Mouse (Mus musculus): ENCODE data around the gene Stpg3. TPM values are rescaled to one million over a fixed set of nuclear protein-coding genes. Genes with fewer than 3 reads are reported as not detected.
"Not testable (repeated sequence)": the region's sequence is repeated elsewhere in the genome, so short reads cannot be mapped to it uniquely, and the experiment has no call there.

Gene Stpg3
- total RNA-seq (2021), result not detected

DNA sequence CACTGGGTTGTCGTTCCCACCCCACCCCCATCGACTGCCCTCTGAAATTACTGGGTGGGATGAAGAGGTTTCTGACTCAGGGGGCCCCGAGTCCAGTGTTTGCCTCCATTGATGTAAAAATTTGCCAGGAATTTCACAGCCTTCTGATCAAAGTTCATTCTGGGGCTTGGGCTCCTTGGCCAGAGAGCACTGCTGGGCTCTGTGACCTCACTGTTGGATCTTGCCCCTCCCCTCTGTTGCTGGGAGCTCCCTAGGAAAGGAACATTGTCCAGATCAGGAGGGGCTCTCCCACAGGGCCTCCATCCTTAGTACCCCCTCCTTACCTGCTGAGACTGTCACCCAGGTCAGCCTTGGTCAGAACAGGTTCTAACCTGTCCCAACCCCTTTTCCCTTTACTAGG lies at the start of gene Stpg3:
Gene Stpg3, minus strand, starts transcription at position 194 of the 400 bp plus-strand sequence.
- no peak for DNase-seq

- DNase-seq, result no peak
Observed at GRCm38 (mm10) chr2:25263623-25264285, 49.3 kb upstream of the Stpg3 start.

GRCm38 (mm10) chr2:25262795-25263622 lies 48.6 kb upstream of the Stpg3 start:
- DNase-seq, result no peak

- DNase-seq, result peak; percentile 92 to 93
Observed at GRCm38 (mm10) chr2:25262291-25262767, 47.9 kb upstream of the Stpg3 start, which contains the start of gene Tprn. Gene Tprn, plus strand, starts transcription at chr2:25262618.

DNA sequence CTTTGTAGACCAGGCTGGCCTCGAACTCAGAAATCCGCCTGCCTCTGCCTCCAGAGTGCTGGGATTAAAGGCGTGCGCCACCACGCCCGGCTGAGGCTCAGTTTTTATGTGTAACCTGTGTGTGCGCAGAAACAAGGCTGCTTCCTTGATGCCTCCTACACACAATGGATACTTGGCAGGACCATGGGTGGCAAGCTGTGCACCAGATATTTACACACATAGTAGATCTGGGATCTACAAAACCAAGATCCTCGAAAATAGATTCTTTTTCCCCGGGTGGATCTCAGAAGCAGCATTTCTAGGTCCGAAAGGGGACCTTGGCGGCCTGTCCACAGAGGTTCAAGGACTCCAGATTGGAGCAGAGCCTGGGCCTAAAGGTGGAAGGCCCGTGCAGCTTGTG lies 47.4 kb upstream of the Stpg3 start:
- DNase-seq, result no peak

- DNase-seq, result no peak
Observed at GRCm38 (mm10) chr2:25258887-25259286, 44.5 kb upstream of the Stpg3 start.

DNA sequence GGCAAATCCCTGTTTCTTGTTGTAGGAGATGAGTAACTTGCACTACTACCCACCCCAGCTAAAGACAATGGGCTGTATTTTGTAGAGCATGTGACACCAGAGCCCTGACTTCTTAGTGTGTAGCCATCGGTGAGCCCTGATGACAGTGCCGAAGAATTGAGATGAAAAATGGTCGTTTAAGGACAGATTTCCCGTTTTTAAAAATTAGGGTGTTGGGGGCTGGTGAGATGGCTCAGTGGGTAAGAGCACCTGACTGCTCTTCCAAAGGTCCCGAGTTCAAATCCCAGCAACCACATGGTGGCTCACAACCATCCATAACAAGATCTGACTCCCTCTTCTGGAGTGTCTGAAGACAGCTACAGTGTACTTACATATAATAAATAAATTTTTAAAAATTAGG lies 42.8 kb upstream of the Stpg3 start:
- DNase-seq, result not testable (repeated sequence)

GRCm38 (mm10) chr2:25256443-25257109 lies 42.1 kb upstream of the Stpg3 start:
- not testable (repeated sequence) for DNase-seq

DNA sequence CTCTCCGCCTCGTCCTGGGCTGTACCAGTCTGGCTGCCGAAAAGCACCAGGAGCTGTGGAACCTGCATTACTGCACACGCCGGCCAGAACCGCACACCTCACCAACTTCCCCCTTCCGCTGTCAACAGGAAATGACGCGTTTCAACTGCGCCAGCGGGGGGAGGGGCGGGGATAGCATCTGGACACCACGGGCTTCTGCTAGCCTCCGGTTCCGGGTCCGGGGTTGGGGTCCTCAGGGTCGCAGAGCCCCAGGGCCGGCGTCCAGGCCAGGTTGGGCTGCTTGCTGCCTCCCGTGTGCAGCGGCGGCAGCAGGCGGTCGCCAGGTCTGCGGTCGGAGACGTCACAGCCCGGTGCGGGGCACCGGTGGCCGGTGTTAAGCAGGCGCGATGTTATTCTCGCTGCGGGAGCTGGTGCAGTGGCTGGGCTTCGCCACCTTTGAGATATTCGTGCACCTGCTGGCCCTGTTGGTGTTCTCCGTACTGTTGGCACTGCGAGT lies 40.9 kb upstream of the Stpg3 start, which contains the start of gene Tmem203:
Gene Tmem203, plus strand, starts transcription at position 156 of the 496 bp plus-strand sequence.
- peak; percentile 87 to 89 for DNase-seq

DNA sequence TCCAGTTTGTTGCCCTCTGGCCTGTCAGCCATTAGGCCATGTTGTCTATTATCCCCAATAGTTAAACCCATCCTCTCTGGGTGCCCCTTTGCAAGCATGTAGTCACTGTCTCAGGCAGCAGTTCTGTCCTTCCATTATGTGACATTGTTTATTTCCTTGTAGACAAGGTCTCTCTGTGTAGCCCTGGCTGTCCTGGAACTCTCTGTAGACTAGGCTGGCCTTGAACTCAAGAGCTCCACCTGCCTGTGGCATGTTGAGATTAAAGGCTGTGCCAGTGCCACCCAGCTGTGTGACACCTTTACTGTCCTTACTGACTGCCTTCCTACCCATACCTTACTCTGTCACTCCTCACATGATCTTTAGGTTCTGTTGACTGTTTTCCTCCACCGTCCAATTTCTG lies 37.9 kb upstream of the Stpg3 start:
- no peak for DNase-seq

DNA sequence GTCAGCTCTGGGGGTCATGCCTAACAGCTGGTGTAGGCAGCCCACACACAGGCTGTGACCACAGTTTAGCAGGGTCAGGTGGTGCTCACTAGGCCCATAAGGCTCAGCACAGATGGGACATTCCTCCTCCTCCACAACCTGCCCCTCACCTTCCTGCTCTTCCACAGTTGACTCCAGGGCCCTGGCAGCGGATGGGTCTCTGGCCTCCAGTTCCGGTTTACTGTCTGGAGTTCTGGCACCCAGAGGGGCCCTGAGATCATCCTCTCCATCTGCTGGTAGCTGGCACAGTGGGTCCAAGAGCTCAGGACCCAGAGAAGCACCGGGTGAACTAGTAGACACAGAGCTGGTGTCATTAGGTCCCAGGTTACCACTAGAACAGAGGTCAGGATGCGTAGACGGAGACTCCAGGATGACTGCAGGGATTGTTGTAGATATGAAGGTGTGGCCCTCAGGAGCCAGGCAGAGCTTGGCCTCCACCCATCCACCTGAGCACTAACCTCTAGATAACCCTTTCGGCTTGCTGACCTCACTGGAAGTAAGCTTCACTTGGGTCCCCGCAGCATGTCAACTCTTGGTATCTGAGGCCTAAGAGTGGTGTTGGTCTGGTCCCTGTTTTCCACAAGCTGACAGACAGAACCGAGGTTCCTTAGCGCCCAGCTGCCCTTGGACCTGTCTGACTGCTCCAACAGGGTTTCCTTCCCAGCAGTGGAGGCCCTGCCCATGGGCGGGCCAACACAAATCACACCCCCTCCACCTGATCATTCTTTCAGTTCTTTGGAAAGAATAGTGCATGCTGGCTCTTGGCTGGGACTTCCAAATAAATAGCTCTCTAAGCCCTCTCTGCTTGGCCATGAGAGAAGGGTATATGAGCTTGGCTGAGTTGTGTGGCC lies 32.0 kb upstream of the Stpg3 start, which contains the start of gene AL732309.1:
Gene AL732309.1, minus strand, starts transcription at position 681 of the 890 bp plus-strand sequence.
- no peak for DNase-seq

DNA sequence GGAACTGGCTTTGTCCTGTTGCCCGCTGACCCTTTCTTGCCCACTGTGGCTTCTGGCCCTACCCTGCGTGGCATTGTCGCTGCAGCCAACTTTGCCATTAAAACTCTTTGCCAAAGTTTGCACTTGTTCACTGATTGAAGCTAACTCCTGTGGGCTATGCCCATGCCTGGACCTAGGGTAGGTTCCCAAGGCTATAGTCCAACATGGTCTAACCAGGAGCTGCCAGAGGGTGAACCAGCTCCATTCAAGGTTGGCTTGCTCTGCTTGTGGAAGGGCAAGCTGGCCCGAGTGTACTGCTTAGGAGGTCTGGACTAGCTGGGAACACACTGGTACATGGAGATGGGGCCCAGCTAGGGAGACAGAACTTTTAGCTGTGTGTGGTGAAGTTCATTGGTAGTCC lies 29.7 kb upstream of the Stpg3 start:
- DNase-seq, result no peak

GRCm38 (mm10) chr2:25243342-25243741 lies 28.9 kb upstream of the Stpg3 start:
- no peak for DNase-seq

- no peak for DNase-seq
Observed at GRCm38 (mm10) chr2:25242101-25242506, 27.7 kb upstream of the Stpg3 start, which contains the start of the genes Rnf208 and Cysrt1. Gene Rnf208, plus strand, starts transcription at chr2:25242255. Gene Cysrt1, minus strand, starts transcription at chr2:25242452.

DNA sequence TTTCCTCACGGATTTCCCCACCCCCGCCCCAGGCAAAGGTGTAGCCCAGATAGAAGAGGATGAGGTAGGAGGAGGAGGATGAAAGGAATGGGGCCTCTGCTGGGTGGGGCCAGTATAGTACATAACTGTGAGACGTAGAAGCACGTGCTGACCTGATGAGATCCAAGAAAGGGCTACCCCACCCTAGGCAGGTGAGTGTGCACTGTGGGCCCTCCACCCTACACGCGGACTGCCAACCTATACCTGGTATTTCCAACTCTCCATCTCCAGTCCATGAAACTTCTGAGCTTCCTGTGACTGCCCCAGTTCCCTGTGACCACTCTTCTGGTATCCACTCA lies 27.0 kb upstream of the Stpg3 start:
- DNase-seq, result no peak

GRCm38 (mm10) chr2:25240723-25241437 lies 26.4 kb upstream of the Stpg3 start:
- DNase-seq, result peak; percentile 53 to 66

- no peak for DNase-seq
Observed at GRCm38 (mm10) chr2:25240310-25240709, 25.9 kb upstream of the Stpg3 start.

GRCm38 (mm10) chr2:25239766-25240165 lies 25.3 kb upstream of the Stpg3 start:
- DNase-seq, result no peak

DNA sequence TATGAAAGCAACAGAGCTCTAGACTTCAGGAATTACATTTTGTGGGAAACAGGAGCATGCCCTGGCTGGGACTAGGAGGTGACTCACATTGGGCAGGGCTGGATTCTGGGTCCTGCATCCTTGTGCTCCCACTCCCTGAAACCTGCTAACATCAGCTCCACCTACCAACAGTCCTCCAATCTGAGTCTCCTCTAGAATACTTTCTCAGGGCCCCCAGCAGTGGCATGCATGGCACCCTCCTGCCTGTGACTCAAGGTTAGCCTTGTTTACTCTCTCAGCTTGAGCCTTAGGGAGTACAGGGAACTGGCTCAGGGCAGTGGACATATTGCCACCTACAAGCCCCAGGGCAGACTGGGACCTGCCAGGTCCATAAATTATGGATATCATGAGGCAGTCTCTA lies 23.7 kb upstream of the Stpg3 start:
- DNase-seq, result no peak

DNA sequence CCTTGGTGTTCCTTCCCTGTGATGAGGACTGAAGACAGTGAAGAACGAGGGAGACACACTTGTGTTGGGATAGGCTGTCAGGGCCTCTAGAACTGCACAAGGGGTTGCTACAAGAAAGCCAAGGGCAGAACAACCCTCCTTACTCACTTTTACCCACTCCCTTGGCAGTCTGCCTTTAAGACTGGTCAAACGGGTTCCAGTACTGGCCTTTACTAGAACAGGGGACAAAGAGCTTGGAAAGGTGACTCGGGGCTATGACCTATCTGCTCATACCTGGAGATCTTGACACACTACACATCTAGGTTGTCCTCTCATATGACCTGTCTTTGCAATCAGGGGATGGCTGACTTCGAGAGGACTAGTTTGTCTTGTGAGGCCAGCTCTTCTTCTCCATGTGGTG lies 23.1 kb upstream of the Stpg3 start:
- no peak for DNase-seq

GRCm38 (mm10) chr2:25236614-25237013 lies 22.2 kb upstream of the Stpg3 start, which contains the start of gene Rnf224:
Gene Rnf224, minus strand, starts transcription at chr2:25236787.
- DNase-seq, result no peak

Data from layer of hippocampus, postnatal 36 days (tissue).